Mouse (Mus musculus): Measurements from ENCODE around the gene BC051142. TPM values are rescaled to one million over a fixed set of nuclear protein-coding genes. Genes with fewer than 3 reads are reported as not detected.

The BC051142 gene
- polyA plus RNA-seq, 1 experiment from 2014 or later, result 1.8 TPM

DNA sequence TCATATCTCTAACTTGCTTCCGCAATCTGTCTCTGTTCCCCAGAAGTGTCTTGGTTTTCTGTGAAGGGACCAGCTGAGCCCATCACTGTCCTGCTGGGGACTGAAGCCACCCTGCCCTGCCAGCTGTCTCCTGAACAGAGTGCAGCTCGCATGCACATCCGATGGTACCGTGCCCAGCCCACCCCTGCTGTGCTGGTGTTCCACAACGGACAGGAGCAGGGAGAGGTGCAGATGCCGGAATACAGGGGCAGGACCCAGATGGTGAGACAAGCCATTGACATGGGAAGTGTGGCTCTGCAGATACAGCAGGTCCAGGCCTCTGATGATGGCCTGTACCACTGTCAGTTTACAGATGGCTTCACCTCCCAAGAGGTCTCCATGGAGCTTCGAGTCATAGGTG is 19.2 kb upstream of the BC051142 start:
- Histone ChIP-seq H3K9me3 (replicated peaks) (no peaks in the 10 kb centered on the region), H3K4me1 (no peaks in the 10 kb centered on the region), H3K27me3 (ENCODE audit: low read depth, poor library complexity, severe bottlenecking) (no peaks in the 10 kb centered on the region), H3K27ac (replicated peaks) (no peak overlapping the region), H3K36me3 (no peaks in the 10 kb centered on the region), H3K4me3 (no peak overlapping the region)
- WGBS, result 87% methylated on average over 7 of the region's 7 CpGs
- DNase-seq (ENCODE audit: low spot score), result no peak

DNA sequence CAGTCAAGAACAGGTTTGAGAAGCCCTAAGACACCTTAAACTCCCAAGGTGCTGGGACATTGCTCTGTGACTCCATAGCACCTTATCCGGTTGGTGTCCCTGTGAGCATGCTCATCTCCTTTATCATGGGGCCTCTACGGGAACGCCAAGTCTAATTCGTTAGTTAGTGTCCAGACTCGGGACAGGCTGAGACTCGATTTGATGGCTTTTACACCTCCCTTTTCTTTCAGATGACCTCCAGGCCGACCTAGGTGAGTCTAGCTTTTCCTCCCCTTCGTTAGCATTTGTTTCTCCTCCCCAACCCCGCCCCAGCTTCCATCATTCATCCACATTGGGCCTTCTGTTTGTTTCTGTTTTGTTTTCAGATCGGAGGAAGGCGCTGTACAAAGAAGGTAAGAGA is 16.7 kb upstream of the BC051142 start:
- no peaks in the 10 kb centered on the region for H3K9me3 ChIP-seq (replicated peaks)
- WGBS, result 74% methylated on average over 11 of the region's 11 CpGs

DNA sequence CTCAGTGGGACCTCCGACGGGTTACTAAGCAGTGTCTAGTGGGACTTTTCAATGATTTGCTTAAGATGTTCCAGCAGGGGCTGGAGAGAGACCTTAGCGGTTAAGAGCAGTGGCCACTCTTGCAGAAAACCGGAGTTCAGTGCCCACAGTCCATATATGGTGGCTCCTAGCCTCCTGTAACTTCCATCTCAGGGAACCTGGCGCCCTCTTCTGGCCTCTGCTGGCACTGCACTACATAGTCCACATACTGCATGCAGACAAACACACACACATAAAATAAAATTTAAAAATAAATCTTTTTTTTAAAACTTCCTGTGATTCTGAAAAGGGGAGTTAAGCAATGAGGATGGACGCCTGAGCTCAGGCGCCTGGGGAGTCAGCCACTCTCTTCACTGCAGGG is 15.4 kb upstream of the BC051142 start:
- no peak overlapping the region for H3K27ac ChIP-seq (replicated peaks)
- H3K27me3 ChIP-seq (ENCODE audit: low read depth, poor library complexity, severe bottlenecking), result no peaks in the 10 kb centered on the region
- no peaks in the 10 kb centered on the region for H3K9me3 ChIP-seq (replicated peaks)
- no peaks in the 10 kb centered on the region for H3K36me3 ChIP-seq
- no peaks in the 10 kb centered on the region for H3K4me1 ChIP-seq
- no peak overlapping the region for H3K4me3 ChIP-seq
- 81% methylated on average over 7 of the region's 7 CpGs for WGBS
- DNase-seq (ENCODE audit: low spot score), result peak; percentile 18

More for the DNA sequence above, 16.7 kb upstream of the BC051142 start:
- no peaks in the 10 kb centered on the region for H3K27me3 ChIP-seq (ENCODE audit: low read depth, poor library complexity, severe bottlenecking)
- H3K27ac ChIP-seq (replicated peaks), result no peak overlapping the region
- no peak for DNase-seq (ENCODE audit: low spot score)
- no peaks in the 10 kb centered on the region for H3K4me1 ChIP-seq
- H3K36me3 ChIP-seq, result no peaks in the 10 kb centered on the region
- H3K4me3 ChIP-seq, result no peak overlapping the region

DNA sequence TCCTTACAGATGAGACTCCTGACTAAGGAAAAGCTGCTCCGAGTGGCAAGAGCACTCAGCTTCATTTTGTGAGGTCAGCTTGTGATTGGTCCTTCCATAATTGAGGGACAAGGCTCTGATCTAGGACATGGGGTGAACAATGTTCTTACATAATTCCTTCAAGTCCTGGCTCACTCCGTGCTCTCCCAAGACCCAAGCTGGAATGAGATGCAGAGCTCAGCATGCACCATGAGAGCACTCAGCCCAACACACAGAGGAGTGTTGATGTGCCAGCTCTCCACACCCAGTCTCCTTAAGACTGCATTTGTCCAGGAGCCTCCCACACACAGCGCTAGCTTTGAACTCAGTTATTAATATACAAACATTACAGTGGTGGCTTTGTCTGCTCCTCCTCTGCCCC is 13.9 kb upstream of the BC051142 start:
- H3K9me3 ChIP-seq (replicated peaks), result no peaks in the 10 kb centered on the region
- no peaks in the 10 kb centered on the region for H3K36me3 ChIP-seq
- H3K27me3 ChIP-seq (ENCODE audit: low read depth, poor library complexity, severe bottlenecking), result no peaks in the 10 kb centered on the region
- H3K4me1 ChIP-seq, result no peaks in the 10 kb centered on the region
- 87% methylated on average over 3 of the region's 3 CpGs for WGBS
- no peak overlapping the region for H3K27ac ChIP-seq (replicated peaks)
- DNase-seq (ENCODE audit: low spot score), result no peak
- H3K4me3 ChIP-seq, result no peak overlapping the region

DNA sequence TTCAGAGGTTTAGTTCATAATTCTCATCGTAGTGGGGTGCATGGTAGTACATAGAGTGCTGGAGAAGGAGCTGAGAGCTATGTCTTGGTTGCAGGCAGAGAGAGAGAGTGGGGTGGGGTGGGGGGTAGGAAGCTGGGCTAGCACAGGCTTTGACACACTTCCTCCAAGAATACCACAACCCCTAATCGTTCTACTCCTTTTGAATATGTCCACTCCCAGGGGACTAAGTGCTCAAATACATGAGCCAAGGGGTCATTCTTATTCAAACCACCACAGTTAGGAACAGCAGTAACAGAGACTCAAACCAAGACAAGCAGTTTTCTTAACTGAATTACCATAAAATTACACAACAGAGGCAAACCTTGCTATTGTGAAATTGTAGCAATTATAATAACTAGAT is 12.0 kb upstream of the BC051142 start:
- 72% methylated on average over 2 of the region's 2 CpGs for WGBS
- H3K4me3 ChIP-seq, result no peak overlapping the region
- peaks cover 10% of the 10 kb centered on the region for H3K27me3 ChIP-seq (ENCODE audit: low read depth, poor library complexity, severe bottlenecking)
- H3K27ac ChIP-seq (replicated peaks), result no peak overlapping the region
- H3K36me3 ChIP-seq, result no peaks in the 10 kb centered on the region
- DNase-seq (ENCODE audit: low spot score), result no peak
- H3K4me1 ChIP-seq, result no peaks in the 10 kb centered on the region
- H3K9me3 ChIP-seq (replicated peaks), result no peaks in the 10 kb centered on the region

DNA sequence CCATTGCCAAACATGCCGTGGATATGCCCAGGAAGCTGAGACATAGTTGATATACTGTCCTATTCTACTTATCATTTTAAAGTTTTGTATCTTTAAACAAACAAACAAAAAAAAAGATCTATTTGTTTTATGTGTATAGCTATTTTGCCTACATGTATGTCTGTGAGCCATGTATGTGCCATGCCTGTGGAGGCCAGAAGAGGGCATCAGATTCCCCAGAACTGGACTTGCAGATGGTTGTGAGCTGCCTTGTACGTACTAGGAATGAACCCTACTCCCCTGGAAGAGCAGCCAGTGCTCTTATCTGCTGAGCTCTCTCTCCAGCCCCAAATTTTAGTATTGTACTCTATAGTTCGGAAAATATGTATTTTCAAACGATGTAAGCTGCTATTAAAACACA is 10.1 kb upstream of the BC051142 start:
- peak; percentile 28 for DNase-seq (ENCODE audit: low spot score)
- WGBS, result 35% methylated on average over 4 of the region's 4 CpGs
- H3K9me3 ChIP-seq (replicated peaks), result no peaks in the 10 kb centered on the region; the same call in 1 of the 2 replicates
- H3K4me3 ChIP-seq, result no peak overlapping the region
- no peak overlapping the region for H3K27ac ChIP-seq (replicated peaks)
- H3K4me1 ChIP-seq, result peaks cover 5% of the 10 kb centered on the region
- no peaks in the 10 kb centered on the region for H3K36me3 ChIP-seq
- H3K27me3 ChIP-seq (ENCODE audit: low read depth, poor library complexity, severe bottlenecking), result peaks cover 15% of the 10 kb centered on the region

DNA sequence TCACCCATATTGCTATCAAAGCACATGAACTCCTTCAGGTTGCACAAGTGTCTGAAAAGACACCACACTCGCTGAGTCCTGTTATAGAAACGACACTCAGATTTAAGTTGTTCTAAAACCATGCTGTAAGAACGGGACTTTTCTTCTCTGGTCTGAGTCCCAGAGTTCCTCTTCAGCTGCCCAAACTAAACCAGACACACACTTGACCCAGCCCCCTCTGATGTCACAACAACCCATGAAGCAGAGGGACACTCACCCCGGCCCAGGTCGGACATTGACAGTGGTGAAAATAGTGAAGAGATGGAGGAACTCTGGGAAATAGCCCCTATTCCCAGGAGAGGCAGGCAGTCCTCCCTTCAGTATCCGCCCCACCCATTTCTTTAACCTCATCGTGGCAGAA is 7.1 kb upstream of the BC051142 start:
- H3K36me3 ChIP-seq, result no peaks in the 10 kb centered on the region
- WGBS, result 79% methylated on average over 7 of the region's 7 CpGs
- no peak overlapping the region for H3K27ac ChIP-seq (replicated peaks)
- no peaks in the 10 kb centered on the region; the same call in 1 of the 2 replicates for H3K9me3 ChIP-seq (replicated peaks)
- H3K27me3 ChIP-seq (ENCODE audit: low read depth, poor library complexity, severe bottlenecking), result peaks cover 15% of the 10 kb centered on the region
- peaks cover 5% of the 10 kb centered on the region for H3K4me1 ChIP-seq
- no peak overlapping the region for H3K4me3 ChIP-seq
- no peak for DNase-seq (ENCODE audit: low spot score)

DNA sequence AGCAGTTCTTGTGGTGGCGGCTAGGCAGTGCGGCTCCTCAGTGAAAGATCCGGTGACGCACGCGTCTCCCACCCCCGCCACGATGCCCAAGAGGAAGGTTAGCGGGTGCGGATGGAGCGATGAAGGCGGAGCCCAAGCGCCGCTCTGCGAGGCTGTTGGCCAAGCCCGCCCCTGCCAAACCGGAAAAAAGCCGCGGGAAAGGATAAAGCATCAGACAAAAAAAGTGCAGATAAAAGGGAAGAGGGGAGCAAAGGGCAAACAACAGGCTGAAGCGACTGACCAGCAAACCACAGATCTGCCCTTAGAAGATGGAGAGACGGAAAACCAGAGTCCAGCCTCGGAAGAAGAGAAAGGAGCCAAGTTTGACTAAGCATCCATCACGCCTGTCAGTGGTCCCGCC is 6.3 kb upstream of the BC051142 start:
- peak overlapping the region; percentile 52 for H3K4me3 ChIP-seq
- peaks cover 15% of the 10 kb centered on the region for H3K27me3 ChIP-seq (ENCODE audit: low read depth, poor library complexity, severe bottlenecking)
- H3K27ac ChIP-seq (replicated peaks), result peak overlapping the region; percentile 59
- 6% methylated on average over 24 of the region's 24 CpGs for WGBS
- DNase-seq (ENCODE audit: low spot score), result peak; percentile 70
- H3K36me3 ChIP-seq, result no peaks in the 10 kb centered on the region
- H3K4me1 ChIP-seq, result peaks cover 5% of the 10 kb centered on the region
- H3K9me3 ChIP-seq (replicated peaks), result no peaks in the 10 kb centered on the region; the same call in 1 of the 2 replicates

DNA sequence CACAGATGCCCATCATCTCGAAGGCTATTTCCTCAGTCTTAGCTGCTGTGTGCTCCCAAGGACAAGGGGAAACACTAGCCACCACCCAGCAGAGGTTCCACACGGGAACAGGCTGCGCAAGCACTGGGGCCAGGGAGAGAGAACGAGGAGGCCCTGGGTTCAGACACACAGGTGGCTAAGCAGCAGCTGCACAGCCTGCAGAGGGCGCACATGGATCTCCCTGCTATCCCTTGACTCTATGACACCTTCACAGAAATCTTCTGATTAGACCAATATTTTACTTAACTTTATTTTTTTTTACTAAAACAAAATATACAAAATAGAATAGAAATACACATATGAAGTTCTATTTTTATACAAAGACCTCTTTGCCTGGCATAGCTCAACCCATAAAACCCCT is 1.3 kb upstream of the BC051142 start:
- Histone ChIP-seq H3K4me3 (no peak overlapping the region), H3K9me3 (replicated peaks) (no peaks in the 10 kb centered on the region; the same call in 1 of the 2 replicates), H3K27me3 (ENCODE audit: low read depth, poor library complexity, severe bottlenecking) (no peaks in the 10 kb centered on the region; the same call in 1 of the 2 replicates), H3K4me1 (peaks cover 11% of the 10 kb centered on the region), H3K36me3 (no peaks in the 10 kb centered on the region), H3K27ac (replicated peaks) (no peak overlapping the region)
- 73% methylated on average over 5 of the region's 5 CpGs for WGBS
- no peak for DNase-seq (ENCODE audit: low spot score)

DNA sequence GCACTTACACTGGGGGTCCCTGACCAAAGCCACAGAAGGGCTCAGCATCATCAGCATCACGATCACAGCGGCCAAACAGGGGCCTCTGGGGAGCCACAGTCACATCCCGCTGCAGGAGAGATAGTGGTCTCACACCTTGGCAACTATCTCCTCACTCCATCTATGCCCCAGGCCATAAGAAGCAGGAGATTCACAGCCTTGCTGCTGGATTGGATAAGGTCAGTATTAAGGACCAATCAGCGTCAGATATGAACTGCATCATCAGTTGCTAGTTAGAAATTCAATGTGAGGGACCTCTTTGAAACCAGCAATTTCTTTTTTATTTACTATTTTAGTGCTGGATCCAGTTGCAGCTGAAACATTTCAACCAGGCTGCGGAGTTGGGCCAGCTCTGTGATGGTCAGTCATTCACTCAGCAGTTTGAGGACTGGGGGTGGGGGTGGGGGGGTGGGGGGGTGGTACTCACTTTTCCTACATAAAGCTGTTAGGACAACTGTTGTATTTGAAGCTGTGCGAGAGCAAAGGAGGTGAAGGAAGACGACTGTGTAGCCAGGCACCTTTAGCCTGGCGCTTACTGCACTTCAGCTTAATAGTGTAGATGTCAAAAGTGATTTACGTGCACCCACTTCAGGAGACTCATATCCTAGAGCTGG is 436 bp upstream of the BC051142 start:
- no peaks in the 10 kb centered on the region; the same call in 1 of the 2 replicates for H3K9me3 ChIP-seq (replicated peaks)
- H3K36me3 ChIP-seq, result no peaks in the 10 kb centered on the region
- DNase-seq (ENCODE audit: low spot score), result no peak
- H3K27ac ChIP-seq (replicated peaks), result peak overlapping the region; percentile 97
- no peaks in the 10 kb centered on the region; the same call in 1 of the 2 replicates for H3K27me3 ChIP-seq (ENCODE audit: low read depth, poor library complexity, severe bottlenecking)
- peak overlapping the region; percentile 71 for H3K4me3 ChIP-seq
- H3K4me1 ChIP-seq, result peaks cover 11% of the 10 kb centered on the region
- whole genome bisulfite sequencing, result 21% methylated on average over 9 of the region's 9 CpGs

DNA sequence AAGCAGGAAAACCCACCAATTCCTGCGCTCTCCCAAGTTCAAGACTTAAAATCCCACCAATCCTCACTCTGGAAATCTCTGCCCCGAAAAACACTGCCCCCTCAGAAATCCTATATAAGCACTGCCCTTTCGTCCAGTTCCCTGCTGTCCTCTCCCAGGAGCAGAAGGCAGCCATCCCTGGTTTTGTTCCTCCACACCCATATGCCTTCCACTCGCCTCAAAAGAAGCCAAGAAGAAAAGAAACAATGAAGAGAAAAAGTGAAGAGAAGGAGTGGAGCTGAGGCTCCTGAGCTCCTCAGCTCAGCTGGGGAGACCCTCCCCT is 735 bp downstream of the BC051142 start:
- no peak for DNase-seq (ENCODE audit: low spot score)
- Histone ChIP-seq H3K4me1 (peaks cover 11% of the 10 kb centered on the region), H3K27ac (replicated peaks) (peak overlapping the region; percentile 97), H3K36me3 (no peaks in the 10 kb centered on the region), H3K27me3 (ENCODE audit: low read depth, poor library complexity, severe bottlenecking) (no peaks in the 10 kb centered on the region; the same call in 1 of the 2 replicates), H3K4me3 (peak overlapping the region; percentile 71), H3K9me3 (replicated peaks) (no peaks in the 10 kb centered on the region)
- 48% methylated on average over 4 of the region's 4 CpGs for WGBS

DNA sequence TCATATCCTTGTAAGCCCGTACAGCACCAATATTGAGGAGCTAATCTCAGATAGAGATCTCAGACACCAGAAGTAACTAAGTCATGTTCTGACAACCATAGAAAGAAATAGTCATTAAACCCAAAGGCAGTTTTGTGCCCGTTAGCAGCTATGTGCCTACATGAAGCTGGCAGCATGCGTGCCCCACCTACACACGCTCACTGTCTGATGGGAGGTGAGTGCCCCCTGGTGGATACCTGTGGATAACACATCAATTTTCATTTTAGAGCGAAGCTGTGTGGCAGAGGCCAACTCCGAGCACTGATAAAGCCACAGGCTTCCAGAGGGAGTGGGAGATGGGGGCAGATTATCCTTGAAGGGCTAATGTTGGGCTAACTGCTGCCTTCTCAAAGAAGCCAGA is 12.5 kb downstream of the BC051142 start:
- Histone ChIP-seq H3K27me3 (ENCODE audit: low read depth, poor library complexity, severe bottlenecking) (0 out of 2 replicates have a peak, but pooled peaks cover 4% of the 10 kb centered on the region), H3K4me3 (no peak overlapping the region), H3K4me1 (no peaks in the 10 kb centered on the region), H3K9me3 (replicated peaks) (no peaks in the 10 kb centered on the region), H3K36me3 (no peaks in the 10 kb centered on the region), H3K27ac (replicated peaks) (no peak overlapping the region)
- DNase-seq (ENCODE audit: low spot score), result peak; percentile 51
- WGBS, result 29% methylated on average over 6 of the region's 6 CpGs

DNA sequence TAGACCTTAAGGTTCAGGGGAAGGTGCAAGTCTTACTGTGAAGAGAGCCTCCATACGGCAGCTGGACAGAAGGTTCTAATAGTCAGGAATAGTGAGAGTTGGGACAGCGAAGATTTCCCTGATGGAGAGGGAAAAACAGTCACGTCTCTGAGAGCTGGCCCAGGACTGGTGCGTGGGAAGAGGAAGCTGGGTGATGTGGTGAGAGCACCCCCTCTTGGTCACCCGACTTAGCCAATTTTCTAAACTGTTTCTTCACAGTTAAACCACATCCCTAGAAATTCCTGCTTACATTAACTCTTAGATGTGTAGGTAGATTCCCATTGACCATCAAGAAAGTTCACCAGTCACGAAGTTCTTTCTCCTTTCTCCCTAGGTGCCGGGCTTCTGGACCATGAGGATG is 21.4 kb downstream of the BC051142 start:
- WGBS, result 69% methylated on average over 7 of the region's 7 CpGs
- Histone ChIP-seq H3K36me3 (no peaks in the 10 kb centered on the region), H3K4me3 (no peak overlapping the region), H3K27me3 (ENCODE audit: low read depth, poor library complexity, severe bottlenecking) (no peaks in the 10 kb centered on the region), H3K9me3 (replicated peaks) (no peaks in the 10 kb centered on the region), H3K27ac (replicated peaks) (no peak overlapping the region), H3K4me1 (0 out of 2 replicates have a peak, but pooled peaks cover 8% of the 10 kb centered on the region)
- no peak for DNase-seq (ENCODE audit: low spot score)

DNA sequence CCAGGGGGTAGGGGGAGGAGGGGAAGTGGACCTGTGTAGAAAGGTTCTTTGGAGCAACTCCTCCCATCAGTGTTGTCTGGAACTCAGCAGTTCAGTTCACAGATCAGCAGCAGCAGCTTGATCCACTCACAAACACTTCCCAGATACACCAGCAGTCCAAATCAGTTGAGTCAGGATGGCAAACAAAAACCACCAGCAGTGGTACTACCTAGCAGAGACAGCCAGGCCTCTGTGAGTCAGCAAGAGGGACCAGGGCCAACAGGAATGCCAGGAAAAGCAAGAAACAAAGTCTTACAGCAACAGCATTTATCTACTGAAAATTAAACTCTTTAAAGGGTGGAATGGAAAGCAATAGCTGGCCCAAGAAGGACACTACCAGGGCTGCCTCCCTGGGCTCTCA is 29.0 kb downstream of the BC051142 start:
- no peak for DNase-seq (ENCODE audit: low spot score)
- H3K27me3 ChIP-seq (ENCODE audit: low read depth, poor library complexity, severe bottlenecking), result no peaks in the 10 kb centered on the region
- H3K4me1 ChIP-seq, result no peaks in the 10 kb centered on the region

More for the DNA sequence above, 29.0 kb downstream of the BC051142 start:
- H3K27ac ChIP-seq (replicated peaks), result no peak overlapping the region
- no peaks in the 10 kb centered on the region for H3K36me3 ChIP-seq
- no peaks in the 10 kb centered on the region for H3K9me3 ChIP-seq (replicated peaks)
- no peak overlapping the region for H3K4me3 ChIP-seq
